Mouse (Mus musculus) small intestine, adult 2 months (tissue): ENCODE results near the gene Rps18. TPM values are rescaled to one million over a fixed set of nuclear protein-coding genes. Genes with fewer than 3 reads are reported as not detected.
"Not testable (repeated sequence)": the region's sequence is repeated elsewhere in the genome, so short reads cannot be mapped to it uniquely, and the experiment has no call there.

Source experiments
- H3K27ac ChIP-seq: fragments of 200-500 bp; 2 replicates; pipeline ENCODE4 v1.5.1; 2012; ENCODE audit warnings: low read depth, low read length, control low read depth, inconsistent platforms; ENCODE audit not compliant: insufficient read depth
- H3K27me3 ChIP-seq: fragments of 200-500 bp; 2 replicates; pipeline ENCODE4 v1.6.1; 2012; ENCODE audit warnings: mild to moderate bottlenecking, moderate library complexity, low read length, inconsistent platforms; ENCODE audit not compliant: control insufficient read depth, insufficient read depth
- H3K36me3 ChIP-seq: fragments of 200-500 bp; 2 replicates; pipeline ENCODE4 v1.6.1; 2012; ENCODE audit warnings: mild to moderate bottlenecking, low read length, control low read depth, inconsistent platforms; ENCODE audit not compliant: control insufficient read depth, insufficient read depth
- H3K4me1 ChIP-seq: fragments of 200-500 bp; 2 replicates; pipeline ENCODE4 v1.6.1; 2012; ENCODE audit warnings: low read length, inconsistent platforms, mixed read lengths; ENCODE audit not compliant: control insufficient read depth, insufficient read depth, insufficient read length
- H3K4me3 ChIP-seq: fragments of 200-500 bp; 2 replicates; pipeline ENCODE4 v1.5.1; 2012; ENCODE audit warnings: low read depth, mild to moderate bottlenecking, control low read depth, inconsistent platforms, low read length, moderate library complexity
- CTCF ChIP-seq: fragments of 200-500 bp; IDR thresholded peaks from 2 replicates; pipeline ENCODE4 v1.5.1; 2012; ENCODE audit warnings: low read depth, mild to moderate bottlenecking, control low read depth, inconsistent platforms, low read length, moderate library complexity, mixed read lengths; ENCODE audit not compliant: insufficient replicate concordance, insufficient read length; ENCODE audit errors: extremely low read depth
- POLR2A ChIP-seq: fragments of 200-500 bp; IDR thresholded peaks from 2 replicates; pipeline ENCODE4 v1.6.1; 2012; ENCODE audit warnings: low read depth, mild to moderate bottlenecking, control low read depth, inconsistent platforms, low read length, moderate library complexity
- WGBS: fragments of 180-500 bp; shearing (Covaris S2); methylation state at CpG from one replicate; pipeline ENCODE4 v1.1.7; 2018; 5-methylcytosine and 5-hydroxymethylcytosine counted together
- polyA plus RNA-seq: library from polyadenylated mRNA; depleted of rRNA; stranded (reverse); fragments of >200 nt; gene quantifications from 2 replicates; pipeline ENCODE4 v1.2.3, GENCODE M21; 2012

Gene Rps18
- polyA plus RNA-seq, 1 experiment: 509 TPM

DNA sequence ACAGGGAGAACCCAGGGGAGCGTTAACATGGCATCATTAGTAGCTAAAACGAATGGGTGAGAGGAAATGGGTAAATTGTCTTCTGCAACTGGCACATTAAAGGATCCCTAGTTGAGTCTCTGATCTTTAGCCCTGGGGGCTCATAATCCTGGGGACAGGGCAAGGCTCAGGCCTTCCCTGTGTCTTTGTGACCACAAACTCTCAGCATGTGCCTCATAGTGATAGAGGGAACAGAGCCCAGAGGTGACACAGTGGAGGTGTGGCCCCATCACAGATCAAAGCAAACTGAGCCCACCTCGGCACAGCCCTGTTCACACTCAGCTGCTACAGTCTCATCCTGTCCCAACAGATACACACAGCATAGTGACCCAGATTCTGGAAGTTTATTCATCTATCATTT is 39.9 kb upstream of the Rps18 start:
- no peak overlapping the region for H3K27ac ChIP-seq
- peaks cover 31% of the 10 kb centered on the region for H3K36me3 ChIP-seq
- TF ChIP-seq POLR2A (no peak), CTCF (no peak)
- 66% methylated on average over 3 of the region's 3 CpGs for WGBS
- H3K4me3 ChIP-seq: no peak overlapping the region
- H3K4me1 ChIP-seq: peaks cover 2% of the 10 kb centered on the region; the same call in 1 of the 2 replicates
- H3K27me3 ChIP-seq: no peaks in the 10 kb centered on the region

DNA sequence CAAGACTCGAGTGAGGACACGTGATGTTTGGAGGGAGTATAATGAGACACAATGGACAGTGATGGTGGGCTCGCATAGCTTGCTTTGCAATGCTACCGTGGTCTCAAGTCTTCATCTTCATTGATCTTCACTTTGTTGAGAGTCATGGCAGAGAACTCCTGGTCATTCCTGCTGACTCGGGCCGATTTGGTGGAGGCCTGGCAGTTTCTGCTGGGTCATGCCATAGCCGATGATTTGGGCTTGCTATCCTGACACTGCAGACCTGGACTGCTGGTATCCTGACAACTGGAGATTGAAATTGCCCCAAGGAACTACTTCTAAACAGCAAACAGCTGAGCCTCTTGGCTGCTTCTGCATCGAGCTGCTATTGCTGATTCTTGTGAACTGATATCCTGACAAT is 39.2 kb upstream of the Rps18 start:
- 90% methylated on average over 8 of the region's 8 CpGs for WGBS

DNA sequence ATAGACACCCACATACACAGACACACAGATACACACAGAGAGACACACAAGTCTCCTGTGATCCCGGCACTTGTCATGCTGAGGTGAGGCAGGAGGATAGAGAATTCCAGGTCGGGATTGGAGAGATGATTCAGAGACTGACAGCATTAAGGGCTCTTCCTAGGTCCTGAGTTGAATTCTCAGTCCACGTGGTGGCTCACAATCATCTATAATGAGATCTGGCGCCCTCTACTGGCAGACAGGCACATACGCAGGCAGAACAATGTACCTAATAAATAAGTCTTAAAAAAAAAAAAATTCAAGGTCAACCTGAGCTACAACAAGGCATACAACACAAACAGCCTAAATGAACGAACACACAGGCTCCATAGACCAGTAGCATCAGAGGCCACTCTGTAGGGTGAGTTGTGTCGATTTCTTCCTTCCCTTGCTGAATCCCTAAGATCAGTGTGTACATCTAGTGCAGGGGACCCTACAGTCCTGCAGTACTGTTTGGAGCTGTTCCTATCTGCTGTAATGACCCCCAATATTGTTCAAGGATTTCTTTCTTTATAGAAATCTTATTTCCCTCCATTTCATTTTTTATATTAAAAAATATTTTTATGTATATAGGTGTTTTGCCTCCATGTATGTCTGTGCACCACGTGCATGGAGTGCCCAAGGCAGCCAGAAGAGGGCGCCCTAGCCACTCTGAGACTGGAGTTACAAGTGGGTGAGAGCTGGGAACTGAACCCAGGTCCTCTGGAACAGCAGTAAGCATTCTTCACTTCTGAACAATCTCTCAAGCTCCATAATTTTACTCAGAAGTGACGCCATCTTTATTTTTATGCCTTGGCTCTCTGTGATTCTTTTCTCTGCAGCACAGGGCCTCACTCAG is 36.2 kb upstream of the Rps18 start:
- no peak overlapping the region for H3K4me3 ChIP-seq
- H3K27me3 ChIP-seq: no peaks in the 10 kb centered on the region
- no peaks in the 10 kb centered on the region; the same call in 1 of the 2 replicates for H3K4me1 ChIP-seq
- H3K27ac ChIP-seq: no peak overlapping the region
- TF ChIP-seq CTCF (peak; percentile 55; the same call in 1 of the 2 replicates), POLR2A (no peak)
- WGBS: 30% methylated on average over 10 of the region's 10 CpGs
- peaks cover 16% of the 10 kb centered on the region for H3K36me3 ChIP-seq

More for the DNA sequence above, 39.2 kb upstream of the Rps18 start:
- H3K36me3 ChIP-seq: peaks cover 31% of the 10 kb centered on the region
- H3K27me3 ChIP-seq: no peaks in the 10 kb centered on the region
- TF ChIP-seq CTCF (no peak), POLR2A (no peak)
- H3K27ac ChIP-seq: no peak overlapping the region
- H3K4me3 ChIP-seq: no peak overlapping the region
- peaks cover 2% of the 10 kb centered on the region; the same call in 1 of the 2 replicates for H3K4me1 ChIP-seq

DNA sequence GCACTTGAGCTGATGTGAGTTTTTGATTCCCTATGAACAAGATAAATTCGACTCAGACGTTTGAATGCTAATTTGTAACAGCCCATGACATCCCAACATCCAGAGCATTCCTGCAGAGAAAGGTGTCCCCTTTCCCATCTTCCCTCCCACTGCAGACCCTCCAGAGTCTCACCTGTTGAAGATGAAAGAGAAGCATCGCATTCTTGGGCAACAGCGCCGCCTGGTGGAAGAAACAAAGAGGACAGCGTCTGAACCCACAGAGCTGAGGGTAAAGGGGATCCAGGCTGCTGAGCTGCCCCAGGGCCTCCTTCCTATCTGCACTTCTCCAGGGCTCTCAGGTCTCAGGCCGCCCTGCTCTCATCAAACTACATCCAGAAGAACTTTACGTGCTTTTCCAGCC is 26.3 kb upstream of the Rps18 start:
- peaks cover 26% of the 10 kb centered on the region for H3K4me1 ChIP-seq
- 6% methylated on average over 8 of the region's 8 CpGs for WGBS
- not testable (repeated sequence) for H3K4me3 ChIP-seq, H3K36me3 ChIP-seq, H3K27ac ChIP-seq, H3K27me3 ChIP-seq
- TF ChIP-seq CTCF: peak; percentile 69; the same call in 1 of the 2 replicates

DNA sequence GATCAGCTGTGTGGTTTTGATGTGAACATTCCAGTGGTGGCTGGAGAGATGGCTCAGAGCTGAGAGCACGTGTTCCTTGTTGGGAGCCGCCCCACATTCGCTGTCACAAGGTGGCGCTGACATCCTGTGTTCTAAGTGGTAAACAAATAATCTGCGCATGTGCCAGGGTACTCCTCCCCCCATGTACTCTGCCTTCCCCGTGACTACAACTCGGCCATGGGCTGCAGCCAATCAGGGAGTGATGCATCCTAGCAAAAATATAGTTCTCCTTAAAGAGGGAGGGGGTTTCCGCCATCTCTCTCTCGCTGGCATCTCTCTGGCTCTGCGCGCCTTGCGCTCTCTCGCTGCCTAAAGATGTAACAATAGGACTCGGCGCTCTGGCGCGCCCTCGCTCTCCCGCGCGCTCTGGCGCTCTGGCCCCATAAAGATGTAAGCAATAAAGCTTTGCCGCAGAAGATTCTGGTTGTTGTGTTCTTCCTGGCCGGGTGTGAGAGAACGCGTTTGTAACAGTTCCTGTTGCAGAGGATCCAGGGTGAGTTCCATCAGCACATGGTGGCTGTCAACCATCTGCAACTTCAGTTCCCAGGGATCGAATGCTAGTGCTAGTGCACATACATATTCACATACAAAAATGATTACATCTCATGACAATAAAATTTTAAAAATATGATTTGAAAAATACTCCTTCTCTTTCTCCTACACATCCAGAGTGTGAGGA is 25.6 kb upstream of the Rps18 start:
- H3K4me1 ChIP-seq: peaks cover 26% of the 10 kb centered on the region
- under 1% methylated on average over 27 of the region's 27 CpGs for whole genome bisulfite sequencing
- 0 out of 2 replicates have a peak, but pooled peaks have one; percentile 28 for TF ChIP-seq CTCF
- peak overlapping the region; percentile 65 for H3K4me3 ChIP-seq
- H3K27ac ChIP-seq: peak overlapping the region; percentile 67
- not testable (repeated sequence) for H3K27me3 ChIP-seq, H3K36me3 ChIP-seq

DNA sequence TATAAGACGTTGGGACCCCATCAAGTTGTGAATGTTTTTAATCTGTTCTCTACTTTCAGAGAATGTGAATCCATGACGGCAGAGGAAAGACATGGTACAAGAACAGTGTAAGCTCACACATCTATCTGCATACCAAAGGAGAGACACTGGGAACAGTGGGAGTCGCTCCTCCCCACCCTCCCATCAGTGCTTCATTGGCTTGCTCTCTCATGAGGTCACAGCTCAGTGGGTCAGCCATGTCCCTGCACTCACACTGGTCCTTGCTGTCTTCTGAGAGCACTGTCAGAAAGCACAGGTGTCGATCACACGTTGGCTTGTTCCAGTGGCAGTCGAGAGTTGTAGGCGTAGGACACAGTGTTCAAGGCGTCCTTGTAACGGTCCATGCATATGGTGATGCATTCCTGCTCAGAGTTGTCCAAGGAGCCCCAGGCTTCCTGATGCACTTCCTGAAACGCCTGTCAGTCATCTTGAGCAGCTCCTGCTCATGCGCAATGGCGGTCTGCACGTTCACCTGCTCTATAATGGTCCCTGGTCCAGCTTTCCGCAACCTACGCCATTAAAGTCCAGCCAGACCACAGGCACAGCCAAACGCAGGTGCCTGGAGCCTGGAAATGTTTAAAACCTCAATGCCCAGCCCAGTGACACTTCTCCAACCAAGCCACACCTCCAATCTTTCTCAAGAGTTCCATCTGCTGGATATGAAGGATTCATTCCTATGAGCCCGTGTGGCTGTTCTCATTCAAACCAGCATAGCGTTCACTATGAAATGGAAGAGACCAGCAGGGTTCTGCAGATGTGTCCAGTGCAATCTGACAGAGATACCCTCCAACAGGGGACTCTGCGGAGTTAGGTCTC is 24.6 kb upstream of the Rps18 start:
- H3K27ac ChIP-seq: peak overlapping the region; percentile 24; the same call in 1 of the 2 replicates

More for the DNA sequence above, 24.6 kb upstream of the Rps18 start:
- H3K27me3 ChIP-seq: no peaks in the 10 kb centered on the region
- no peak for TF ChIP-seq CTCF
- 77% methylated on average over 19 of the region's 19 CpGs for WGBS
- H3K36me3 ChIP-seq: no peaks in the 10 kb centered on the region
- H3K4me3 ChIP-seq: no peak overlapping the region
- H3K4me1 ChIP-seq: peaks cover 26% of the 10 kb centered on the region
